Mouse (Mus musculus): ENCODE data around the gene Ppm1e.

Gene Ppm1e

DNA sequence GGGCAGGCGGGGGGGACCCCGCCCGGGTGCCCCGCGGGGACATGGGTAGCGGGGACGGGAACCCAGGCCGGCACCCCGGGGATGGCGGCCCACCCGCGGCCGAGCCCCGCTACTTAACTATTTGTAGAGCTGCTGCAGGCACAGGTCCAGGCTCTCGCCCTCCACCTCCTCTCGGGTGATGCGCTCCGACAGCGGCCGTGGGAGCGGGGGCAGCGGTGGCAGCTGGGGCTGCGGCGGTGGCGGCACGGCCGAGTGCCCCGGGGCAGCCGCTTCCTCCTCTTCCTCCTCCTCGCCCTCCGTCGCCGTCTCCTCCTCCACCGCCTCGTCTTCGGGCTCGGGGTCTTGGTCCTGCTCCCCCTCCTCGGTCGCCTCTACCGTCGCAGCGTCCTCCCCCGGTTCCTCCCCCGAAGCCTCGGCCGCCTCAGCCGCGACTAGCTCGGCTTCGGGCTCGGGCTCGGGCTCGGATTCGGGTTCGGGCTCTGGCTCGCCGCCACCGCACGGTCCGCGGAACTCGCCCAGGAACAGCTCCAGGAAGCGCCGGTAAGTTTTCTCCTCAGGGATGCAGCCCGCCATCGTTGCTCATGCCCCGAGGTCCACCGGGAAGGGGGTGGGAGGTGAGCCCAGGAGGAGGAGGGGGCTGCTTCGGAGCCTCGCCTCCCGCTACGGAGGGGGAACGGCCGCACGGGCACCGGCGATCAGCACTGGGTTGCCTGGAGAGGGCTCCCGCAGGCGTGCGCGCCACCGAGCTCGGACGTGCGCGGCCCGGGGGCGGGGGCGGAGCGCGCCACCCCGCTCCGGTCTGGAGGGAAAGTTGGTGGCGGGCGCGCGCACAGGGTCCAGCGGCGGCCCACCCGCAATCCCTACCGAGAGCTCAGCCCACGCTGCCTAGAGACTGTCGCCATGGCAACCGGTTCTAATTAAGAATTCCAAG, at the start of gene Ppm1e:
Gene Ppm1e (minus strand): TSS at position 693 of the 931 bp plus-strand sequence.
- DNase-seq (ENCODE audit: low read depth, low spot score) = peak; percentile 86

DNA sequence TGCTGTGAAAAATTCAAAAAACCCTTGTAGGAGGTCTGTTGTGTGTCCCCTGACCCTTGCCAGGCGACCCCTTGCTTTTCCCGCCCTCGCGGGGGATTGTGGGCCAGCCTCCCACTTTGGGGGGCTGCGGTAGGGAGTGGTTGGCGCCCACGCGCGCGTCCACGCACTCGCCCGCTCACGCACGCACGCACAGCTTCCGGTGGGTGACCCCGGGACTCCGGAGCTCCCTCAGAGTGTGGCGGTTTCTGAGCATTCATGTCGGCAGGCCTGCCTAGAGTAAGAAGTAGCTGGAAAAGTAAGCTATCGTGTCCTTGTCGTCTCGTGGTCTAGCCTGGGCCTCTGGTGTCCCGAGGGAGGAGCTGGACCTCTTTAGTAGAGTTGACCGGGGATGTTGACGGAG, 46.1 kb upstream of the Ppm1e start, which contains the start of the genes Rad51c and Tex14:
Gene Rad51c (minus strand): TSS at position 79 of the 400 bp plus-strand sequence.
Gene Tex14 (plus strand): TSS at position 190 of the 400 bp plus-strand sequence.
- peak; percentile 59 for DNase-seq (ENCODE audit: low read depth, low spot score)

DNA sequence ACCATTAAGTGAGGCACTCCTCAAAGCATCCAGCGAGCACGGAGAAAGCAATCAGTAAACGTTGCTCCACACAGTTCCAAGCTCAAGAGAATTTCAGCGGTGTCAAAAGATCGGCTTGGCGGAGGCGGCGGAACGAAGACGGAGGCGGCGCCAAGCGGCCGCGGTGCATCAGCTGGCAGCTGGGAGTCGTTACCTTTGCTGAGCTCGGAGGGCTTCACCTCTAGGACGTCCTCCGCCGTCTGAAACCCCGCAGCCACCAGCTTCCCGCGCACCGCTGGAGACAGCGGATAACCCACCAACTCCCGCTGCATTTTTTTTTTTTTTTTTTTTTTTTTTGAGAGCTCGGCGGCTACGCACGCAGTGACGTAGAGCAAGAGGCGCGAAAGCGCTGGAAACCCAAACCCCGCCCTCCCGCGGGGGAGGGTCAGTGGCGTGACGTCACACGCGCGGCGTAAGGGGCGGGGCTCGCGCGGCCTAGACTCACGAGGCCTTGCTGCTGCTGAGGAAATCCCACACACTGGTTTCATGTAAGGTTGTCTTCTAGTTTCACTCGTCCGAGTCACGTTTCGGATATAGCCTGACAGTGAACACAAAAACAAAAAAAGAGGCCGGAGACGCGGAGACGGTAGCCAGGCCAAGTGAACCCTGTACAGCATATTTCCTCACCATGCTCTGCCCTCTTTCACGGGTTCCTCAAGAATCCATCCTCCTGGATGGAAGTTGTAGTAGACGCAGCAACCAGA, 45.5 kb upstream of the Ppm1e start:
- DNase-seq (ENCODE audit: low read depth, low spot score) = peak; percentile 98

GRCm38 (mm10) chr11:87398402-87398801, 39.6 kb upstream of the Ppm1e start:
- peak; percentile 53 for DNase-seq (ENCODE audit: low read depth, low spot score)

DNA sequence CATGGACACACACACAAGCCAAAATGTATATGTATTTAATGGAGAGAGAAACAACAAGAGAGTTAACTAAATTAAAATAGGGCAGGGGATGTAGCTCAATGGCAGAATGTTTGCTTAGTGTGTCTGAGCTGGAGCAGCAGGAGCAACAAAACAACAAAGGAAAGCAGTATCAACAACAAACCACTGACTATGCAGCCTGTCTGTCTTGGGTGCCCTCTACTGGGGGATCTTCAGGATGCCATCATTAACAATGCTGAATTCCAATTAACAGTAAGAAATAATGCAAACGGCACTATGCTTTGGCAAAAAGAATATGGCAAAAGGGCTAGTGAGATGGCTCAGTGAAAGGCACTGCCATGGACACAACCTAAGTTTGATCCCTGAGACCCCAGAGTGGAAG, 35.0 kb upstream of the Ppm1e start:
- DNase-seq (ENCODE audit: low read depth, low spot score) = peak; percentile 45

DNA sequence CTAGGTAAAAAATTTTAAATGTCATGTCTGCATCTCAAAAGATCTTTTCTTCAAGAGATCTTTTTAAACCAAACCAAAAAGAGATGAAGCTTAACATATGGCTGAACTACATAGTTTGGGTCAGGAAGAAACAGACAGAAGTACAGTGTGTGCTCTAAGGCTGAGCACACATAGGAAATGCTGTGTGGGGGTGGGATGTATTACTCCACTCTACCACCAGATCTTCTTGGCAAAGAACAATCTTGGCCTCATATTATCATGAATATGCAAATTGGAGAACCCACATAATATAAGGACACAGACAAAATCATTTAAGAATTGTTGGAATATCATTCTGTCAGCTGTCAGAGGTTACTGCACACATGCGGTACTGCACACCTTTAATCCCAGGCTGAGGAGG, 26.9 kb upstream of the Ppm1e start:
- no peak for DNase-seq (ENCODE audit: low read depth, low spot score)

- DNase-seq (ENCODE audit: low read depth, low spot score) = no peak
These were observed 25.7 kb upstream of the Ppm1e start for GRCm38 (mm10) chr11:87384551-87384950.

- no peak for DNase-seq (ENCODE audit: low read depth, low spot score)
These were observed 9.2 kb upstream of the Ppm1e start for GRCm38 (mm10) chr11:87367865-87368580.

- no peak for DNase-seq (ENCODE audit: low read depth, low spot score)
These were observed 8.2 kb upstream of the Ppm1e start for GRCm38 (mm10) chr11:87367061-87367460.

GRCm38 (mm10) chr11:87365120-87365519, 6.3 kb upstream of the Ppm1e start:
- DNase-seq (ENCODE audit: low read depth, low spot score) = no peak

GRCm38 (mm10) chr11:87359262-87359612, 414 bp upstream of the Ppm1e start:
- DNase-seq (ENCODE audit: low read depth, low spot score) = no peak

GRCm38 (mm10) chr11:87357317-87358300, 1.2 kb downstream of the Ppm1e start:
- peak; percentile 27 for DNase-seq (ENCODE audit: low read depth, low spot score)

- no peak for DNase-seq (ENCODE audit: low read depth, low spot score)
These were observed 4.0 kb downstream of the Ppm1e start for GRCm38 (mm10) chr11:87354861-87355260.

DNA sequence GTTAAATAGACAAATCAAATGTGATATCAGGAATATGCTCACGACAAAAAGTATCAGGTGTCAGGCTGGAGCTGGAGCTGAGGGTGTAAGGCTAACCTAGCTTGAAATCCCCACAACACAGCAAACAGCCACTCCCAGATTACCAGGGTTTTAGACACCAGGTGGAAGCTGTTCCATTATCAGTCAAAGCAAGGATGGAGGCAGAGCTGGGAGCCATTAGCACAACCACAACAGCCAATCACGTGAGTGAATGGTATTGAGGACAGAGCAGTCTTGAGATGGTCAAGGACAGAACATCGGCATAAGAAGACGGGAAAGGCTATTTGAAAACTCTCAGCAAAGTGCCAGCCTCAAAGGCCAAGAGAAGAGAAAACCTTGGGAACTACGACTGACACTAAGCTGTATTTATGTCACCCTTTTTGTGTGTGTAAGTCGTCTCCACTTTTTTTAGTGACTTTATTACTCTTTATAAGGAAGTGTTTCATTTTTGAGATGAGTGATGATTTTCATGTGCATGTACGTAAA, 5.1 kb downstream of the Ppm1e start:
- peak; percentile 72 for DNase-seq (ENCODE audit: low read depth, low spot score)

GRCm38 (mm10) chr11:87326381-87326780, 32.4 kb downstream of the Ppm1e start:
- DNase-seq (ENCODE audit: low read depth, low spot score) = no peak

DNA sequence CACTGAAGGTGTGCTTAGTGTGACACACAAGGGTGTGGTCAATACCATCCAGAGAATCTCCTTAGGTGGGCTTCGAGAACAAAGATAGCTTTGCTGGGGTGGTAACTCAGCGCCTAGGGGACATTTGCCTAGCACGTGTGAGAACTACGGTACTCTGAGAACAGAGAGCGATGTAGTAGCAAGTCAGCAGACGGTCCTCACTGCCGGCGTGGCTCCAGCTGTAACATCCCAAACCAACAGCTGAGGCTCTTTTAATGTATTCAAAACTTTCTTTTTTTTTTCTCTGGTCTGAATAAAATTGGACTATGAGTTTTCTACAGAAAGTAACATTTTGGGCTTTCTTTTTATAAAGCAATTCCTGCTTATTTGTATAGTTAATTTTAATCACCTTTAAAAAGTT, 36.3 kb downstream of the Ppm1e start:
- peak; percentile 33 for DNase-seq (ENCODE audit: low read depth, low spot score)

- no peak for DNase-seq (ENCODE audit: low read depth, low spot score)
These were observed 38.8 kb downstream of the Ppm1e start for GRCm38 (mm10) chr11:87320007-87320406.

- DNase-seq (ENCODE audit: low read depth, low spot score) = no peak
These were observed 39.7 kb downstream of the Ppm1e start for GRCm38 (mm10) chr11:87318956-87319708.

GRCm38 (mm10) chr11:87313533-87313932, 45.3 kb downstream of the Ppm1e start:
- DNase-seq (ENCODE audit: low read depth, low spot score) = no peak

DNA sequence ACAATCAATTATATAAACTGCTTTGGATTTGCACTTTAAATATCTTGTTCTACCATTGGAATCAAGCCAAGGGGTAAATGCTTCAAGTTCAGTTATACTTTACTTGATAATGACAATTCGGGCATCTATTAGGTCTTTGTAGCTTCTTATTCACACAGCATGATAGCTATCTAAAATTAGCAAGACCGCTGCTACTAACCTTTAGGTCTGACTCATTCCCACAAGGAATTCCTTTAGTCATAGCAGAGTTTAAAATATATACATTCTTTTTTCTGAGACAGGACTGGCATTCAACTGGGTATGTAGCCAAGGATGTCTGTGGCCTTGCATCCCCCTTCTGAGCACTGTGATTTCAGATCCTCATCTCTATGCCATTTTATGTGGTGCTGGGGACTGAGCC, 48.5 kb downstream of the Ppm1e start:
- no peak for DNase-seq (ENCODE audit: low read depth, low spot score)

All from ES-CJ7 (cell line).